Mouse (Mus musculus) c-Kit-positive CD71-positive TER-119-negative erythroid progenitor cells, embryonic 14.5 days (primary cell): ENCODE data around the gene Rhbdd1.

ENCODE experiments used
- DNase-seq: peaks from one replicate; pipeline ENCODE4 v3.0.0-alpha.2; 2013; ENCODE audit warnings: low read depth

Rhbdd1 gene

GRCm38 (mm10) chr1:82433649-82434005 is 117.4 kb downstream of the Rhbdd1 start:
- DNase-seq = no peak

- no peak for DNase-seq
These were observed 121.0 kb downstream of the Rhbdd1 start for GRCm38 (mm10) chr1:82437273-82437672.

GRCm38 (mm10) chr1:82440123-82440522 is 123.9 kb downstream of the Rhbdd1 start:
- DNase-seq = no peak

- DNase-seq = no peak
These were observed 127.3 kb downstream of the Rhbdd1 start for GRCm38 (mm10) chr1:82443517-82443916.

- no peak for DNase-seq
These were observed 129.8 kb downstream of the Rhbdd1 start for GRCm38 (mm10) chr1:82446049-82446448.

- DNase-seq = no peak
These were observed 133.6 kb downstream of the Rhbdd1 start for GRCm38 (mm10) chr1:82449851-82450250.

- DNase-seq = no peak
These were observed 135.8 kb downstream of the Rhbdd1 start for GRCm38 (mm10) chr1:82451927-82452651.

GRCm38 (mm10) chr1:82454031-82454430 is 137.8 kb downstream of the Rhbdd1 start:
- DNase-seq = no peak

- DNase-seq = no peak
These were observed 143.1 kb downstream of the Rhbdd1 start for GRCm38 (mm10) chr1:82459350-82459749.

GRCm38 (mm10) chr1:82459926-82460325 is 143.7 kb downstream of the Rhbdd1 start:
- no peak for DNase-seq

GRCm38 (mm10) chr1:82461041-82461440 is 144.8 kb downstream of the Rhbdd1 start:
- no peak for DNase-seq

- no peak for DNase-seq
These were observed 149.1 kb downstream of the Rhbdd1 start for GRCm38 (mm10) chr1:82465321-82465853.

GRCm38 (mm10) chr1:82468872-82469271 is 152.6 kb downstream of the Rhbdd1 start:
- no peak for DNase-seq

GRCm38 (mm10) chr1:82470516-82471225 is 154.4 kb downstream of the Rhbdd1 start:
- no peak for DNase-seq

- DNase-seq = no peak
These were observed 157.2 kb downstream of the Rhbdd1 start for GRCm38 (mm10) chr1:82473467-82473866.

GRCm38 (mm10) chr1:82474461-82474961 is 158.3 kb downstream of the Rhbdd1 start:
- DNase-seq = no peak

- DNase-seq = no peak
These were observed 159.0 kb downstream of the Rhbdd1 start for GRCm38 (mm10) chr1:82475254-82475653.

- no peak for DNase-seq
These were observed 159.6 kb downstream of the Rhbdd1 start for GRCm38 (mm10) chr1:82475821-82476220.

- peak; percentile 1 for DNase-seq
These were observed 160.0 kb downstream of the Rhbdd1 start for GRCm38 (mm10) chr1:82476256-82476655.

GRCm38 (mm10) chr1:82476746-82477145 is 160.5 kb downstream of the Rhbdd1 start:
- DNase-seq = no peak

- no peak for DNase-seq
These were observed 163.6 kb downstream of the Rhbdd1 start for GRCm38 (mm10) chr1:82479696-82480487.

- no peak for DNase-seq
These were observed 166.1 kb downstream of the Rhbdd1 start for GRCm38 (mm10) chr1:82482371-82482770.
